Mouse (Mus musculus): ENCODE measurements around the gene Itk. TPM values are rescaled to one million over a fixed set of nuclear protein-coding genes. Genes with fewer than 3 reads are reported as not detected.

Itk gene
- polyA plus RNA-seq, 1 experiment from 2014 or later = not detected

GRCm38 (mm10) chr11:46406721-46407120, 17.4 kb upstream of the Itk start:
- H3K27me3 ChIP-seq = peaks cover 4% of the 10 kb centered on the region; the same call in 1 of the 2 replicates
- H3K27ac ChIP-seq = no peak overlapping the region
- H3K36me3 ChIP-seq = no peaks in the 10 kb centered on the region
- H3K4me3 ChIP-seq = no peak overlapping the region
- no peaks in the 10 kb centered on the region for H3K4me1 ChIP-seq
- H3K4me2 ChIP-seq = no peak overlapping the region
- H3K9ac ChIP-seq = no peak overlapping the region
- WGBS = 33% methylated on average over 10 of the region's 10 CpGs
- ATAC-seq (ENCODE audit: insufficient number of reproducible peaks, insufficient read depth, low FRiP score, low TSS enrichment, low read depth) = no peak
- no peaks in the 10 kb centered on the region for H3K9me3 ChIP-seq

- no peaks in the 10 kb centered on the region for H3K9me3 ChIP-seq
- ATAC-seq (ENCODE audit: insufficient number of reproducible peaks, insufficient read depth, low FRiP score, low TSS enrichment, low read depth) = no peak
- no peaks in the 10 kb centered on the region for H3K36me3 ChIP-seq
- WGBS = 80% methylated on average over 16 of the region's 16 CpGs
- no peak overlapping the region for H3K27ac ChIP-seq
- no peak overlapping the region for H3K4me3 ChIP-seq
- H3K9ac ChIP-seq = no peak overlapping the region
- H3K27me3 ChIP-seq = peaks cover 4% of the 10 kb centered on the region; the same call in 1 of the 2 replicates
- H3K4me1 ChIP-seq = no peaks in the 10 kb centered on the region
- no peak overlapping the region for H3K4me2 ChIP-seq
Observed at GRCm38 (mm10) chr11:46404986-46405385, 15.7 kb upstream of the Itk start.

- no peak for ATAC-seq (ENCODE audit: insufficient number of reproducible peaks, insufficient read depth, low FRiP score, low TSS enrichment, low read depth)
- H3K4me2 ChIP-seq = no peak overlapping the region
- H3K27ac ChIP-seq = no peak overlapping the region
- no peak overlapping the region for H3K4me3 ChIP-seq
- 77% methylated on average over 12 of the region's 12 CpGs for WGBS
- H3K9me3 ChIP-seq = no peaks in the 10 kb centered on the region
- H3K9ac ChIP-seq = no peak overlapping the region
- no peaks in the 10 kb centered on the region for H3K36me3 ChIP-seq
- peaks cover 5% of the 10 kb centered on the region; the same call in 1 of the 2 replicates for H3K4me1 ChIP-seq
- no peaks in the 10 kb centered on the region for H3K27me3 ChIP-seq
Observed at GRCm38 (mm10) chr11:46401555-46401954, 12.2 kb upstream of the Itk start.

- H3K27ac ChIP-seq = no peak overlapping the region
Observed at GRCm38 (mm10) chr11:46398933-46399383, 9.6 kb upstream of the Itk start.

GRCm38 (mm10) chr11:46398473-46398872, 9.2 kb upstream of the Itk start:
- no peaks in the 10 kb centered on the region for H3K9me3 ChIP-seq
- no peak overlapping the region for H3K27ac ChIP-seq
- 82% methylated on average over 4 of the region's 4 CpGs for WGBS
- H3K4me3 ChIP-seq = no peak overlapping the region
- no peaks in the 10 kb centered on the region for H3K36me3 ChIP-seq
- no peak for ATAC-seq (ENCODE audit: insufficient number of reproducible peaks, insufficient read depth, low FRiP score, low TSS enrichment, low read depth)
- no peaks in the 10 kb centered on the region for H3K27me3 ChIP-seq
- H3K4me1 ChIP-seq = peaks cover 5% of the 10 kb centered on the region; the same call in 1 of the 2 replicates
- H3K4me2 ChIP-seq = no peak overlapping the region
- no peak overlapping the region for H3K9ac ChIP-seq

More at GRCm38 (mm10) chr11:46398933-46399383, 9.6 kb upstream of the Itk start:
- H3K4me1 ChIP-seq = peaks cover 5% of the 10 kb centered on the region; the same call in 1 of the 2 replicates
- ATAC-seq (ENCODE audit: insufficient number of reproducible peaks, insufficient read depth, low FRiP score, low TSS enrichment, low read depth) = no peak
- H3K27me3 ChIP-seq = no peaks in the 10 kb centered on the region
- no peak overlapping the region for H3K9ac ChIP-seq
- no peak overlapping the region for H3K4me3 ChIP-seq
- WGBS = 62% methylated on average over 5 of the region's 5 CpGs
- H3K9me3 ChIP-seq = no peaks in the 10 kb centered on the region
- H3K4me2 ChIP-seq = no peak overlapping the region
- H3K36me3 ChIP-seq = no peaks in the 10 kb centered on the region

DNA sequence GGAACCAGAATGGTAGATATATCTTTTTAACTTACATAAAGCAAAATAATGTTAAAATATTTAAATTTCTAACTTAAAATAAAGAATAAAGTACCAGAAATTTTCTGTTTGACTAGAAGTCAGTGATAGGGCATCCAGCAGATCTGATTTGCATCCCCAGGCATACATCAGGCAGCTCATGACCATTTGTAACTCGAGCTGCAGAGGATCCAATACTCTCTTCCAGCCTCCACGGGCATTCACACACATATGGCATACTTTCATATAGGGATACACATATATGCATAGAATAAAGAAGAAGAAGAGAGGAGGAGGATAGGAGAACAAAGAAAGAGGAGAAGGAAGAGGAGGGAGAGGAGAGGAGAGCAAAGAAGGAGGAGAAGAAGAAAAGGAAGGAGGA, 8.6 kb upstream of the Itk start:
- Histone ChIP-seq H3K27ac (no peak overlapping the region), H3K9ac (no peak overlapping the region), H3K4me1 (peaks cover 5% of the 10 kb centered on the region; the same call in 1 of the 2 replicates), H3K36me3 (no peaks in the 10 kb centered on the region), H3K4me2 (no peak overlapping the region), H3K9me3 (no peaks in the 10 kb centered on the region), H3K27me3 (no peaks in the 10 kb centered on the region), H3K4me3 (no peak overlapping the region)
- WGBS = 31% methylated on average over 2 of the region's 2 CpGs
- ATAC-seq (ENCODE audit: insufficient number of reproducible peaks, insufficient read depth, low FRiP score, low TSS enrichment, low read depth) = no peak

GRCm38 (mm10) chr11:46396860-46397179, 7.5 kb upstream of the Itk start:
- no peaks in the 10 kb centered on the region for H3K9me3 ChIP-seq
- no peak overlapping the region for H3K4me3 ChIP-seq
- H3K4me2 ChIP-seq = no peak overlapping the region
- H3K27ac ChIP-seq = no peak overlapping the region
- peaks cover 5% of the 10 kb centered on the region; the same call in 1 of the 2 replicates for H3K4me1 ChIP-seq
- WGBS = 85% methylated on average over 4 of the region's 4 CpGs
- no peak for ATAC-seq (ENCODE audit: insufficient number of reproducible peaks, insufficient read depth, low FRiP score, low TSS enrichment, low read depth)
- no peaks in the 10 kb centered on the region for H3K27me3 ChIP-seq
- H3K9ac ChIP-seq = no peak overlapping the region
- no peaks in the 10 kb centered on the region for H3K36me3 ChIP-seq

- H3K36me3 ChIP-seq = no peaks in the 10 kb centered on the region
- no peak within 1 kb of the TSS for H3K4me2 ChIP-seq
- WGBS = 78% methylated on average over 13 of the region's 13 CpGs
- H3K4me3 ChIP-seq = no peak within 1 kb of the TSS
- ATAC-seq (ENCODE audit: insufficient number of reproducible peaks, insufficient read depth, low FRiP score, low TSS enrichment, low read depth) = no peak
- no peak within 1 kb of the TSS for H3K9ac ChIP-seq
- no peaks in the 10 kb centered on the region for H3K9me3 ChIP-seq
- peaks cover 5% of the 10 kb centered on the region; the same call in 1 of the 2 replicates for H3K4me1 ChIP-seq
- no peaks in the 10 kb centered on the region for H3K27me3 ChIP-seq
- no peak within 1 kb of the TSS for H3K27ac ChIP-seq
Observed at GRCm38 (mm10) chr11:46396167-46396859, 7.0 kb upstream of the Itk start, which contains the start of gene Fam71b. Gene Fam71b, plus strand, starts transcription at chr11:46396559.

GRCm38 (mm10) chr11:46395698-46396097, 6.4 kb upstream of the Itk start:
- WGBS = 92% methylated on average over 2 of the region's 2 CpGs

DNA sequence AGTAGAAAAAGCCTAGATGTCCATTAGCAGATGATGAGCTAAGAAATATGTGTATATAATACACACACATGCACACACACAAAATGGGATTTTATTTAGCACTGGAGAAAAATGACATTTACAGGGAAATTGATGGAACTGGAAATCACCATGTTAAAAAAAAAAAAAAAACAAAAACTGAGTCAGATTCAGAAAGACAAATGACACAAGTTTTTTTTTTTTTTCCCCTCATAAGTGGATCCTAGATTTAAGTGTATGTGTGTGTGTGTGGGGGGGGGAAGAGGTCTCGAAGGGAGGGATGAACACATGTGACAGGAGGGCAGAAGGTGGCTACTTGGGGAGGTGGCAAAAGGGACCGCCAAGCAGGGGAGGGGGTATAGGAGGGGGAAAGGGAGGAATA, 5.8 kb upstream of the Itk start:
- Histone ChIP-seq H3K27me3 (no peaks in the 10 kb centered on the region), H3K36me3 (no peaks in the 10 kb centered on the region), H3K27ac (no peak overlapping the region), H3K4me3 (no peak overlapping the region), H3K4me2 (no peak overlapping the region), H3K9ac (no peak overlapping the region), H3K4me1 (peaks cover 5% of the 10 kb centered on the region; the same call in 1 of the 2 replicates), H3K9me3 (no peaks in the 10 kb centered on the region)
- ATAC-seq (ENCODE audit: insufficient number of reproducible peaks, insufficient read depth, low FRiP score, low TSS enrichment, low read depth) = no peak
- WGBS = 82% methylated on average over 2 of the region's 2 CpGs

More at GRCm38 (mm10) chr11:46395698-46396097, 6.4 kb upstream of the Itk start:
- Histone ChIP-seq H3K36me3 (no peaks in the 10 kb centered on the region), H3K9ac (no peak overlapping the region), H3K4me2 (no peak overlapping the region), H3K27me3 (no peaks in the 10 kb centered on the region), H3K4me1 (peaks cover 5% of the 10 kb centered on the region; the same call in 1 of the 2 replicates), H3K4me3 (no peak overlapping the region), H3K27ac (no peak overlapping the region), H3K9me3 (no peaks in the 10 kb centered on the region)
- ATAC-seq (ENCODE audit: insufficient number of reproducible peaks, insufficient read depth, low FRiP score, low TSS enrichment, low read depth) = no peak

- 78% methylated on average over 4 of the region's 4 CpGs for WGBS
- Histone ChIP-seq H3K27me3 (no peaks in the 10 kb centered on the region), H3K4me3 (no peak overlapping the region), H3K9ac (no peak overlapping the region), H3K27ac (no peak overlapping the region), H3K4me1 (no peaks in the 10 kb centered on the region), H3K36me3 (no peaks in the 10 kb centered on the region), H3K4me2 (no peak overlapping the region), H3K9me3 (no peaks in the 10 kb centered on the region)
- no peak for ATAC-seq (ENCODE audit: insufficient number of reproducible peaks, insufficient read depth, low FRiP score, low TSS enrichment, low read depth)
Observed at GRCm38 (mm10) chr11:46393413-46393812, 4.1 kb upstream of the Itk start.

DNA sequence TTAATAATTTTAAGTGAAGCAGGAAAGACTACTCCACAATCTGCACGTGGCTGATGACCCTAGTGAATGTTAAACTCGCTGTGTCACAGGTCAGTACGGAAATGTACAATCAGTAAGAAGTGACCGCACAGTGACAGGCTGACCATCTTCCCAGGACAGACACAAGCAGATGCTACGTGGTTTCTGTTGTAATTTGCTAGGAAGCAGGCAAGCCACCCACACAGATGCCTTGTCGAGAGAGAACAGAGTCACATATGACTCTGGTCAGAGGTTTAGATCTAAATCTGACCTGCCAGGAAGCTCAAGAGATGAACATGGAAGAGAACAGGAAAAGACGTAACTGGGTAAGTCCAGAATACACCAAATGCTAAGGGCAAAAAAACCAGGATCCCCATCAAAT, 3.6 kb upstream of the Itk start:
- no peak overlapping the region for H3K27ac ChIP-seq
- H3K9me3 ChIP-seq = no peaks in the 10 kb centered on the region
- no peaks in the 10 kb centered on the region for H3K4me1 ChIP-seq
- no peaks in the 10 kb centered on the region for H3K36me3 ChIP-seq
- no peak overlapping the region for H3K4me3 ChIP-seq
- no peak overlapping the region for H3K9ac ChIP-seq
- no peak overlapping the region for H3K4me2 ChIP-seq
- WGBS = 72% methylated on average over 7 of the region's 7 CpGs
- ATAC-seq (ENCODE audit: insufficient number of reproducible peaks, insufficient read depth, low FRiP score, low TSS enrichment, low read depth) = no peak
- H3K27me3 ChIP-seq = no peaks in the 10 kb centered on the region
